Mouse (Mus musculus) lung, adult 2 months (tissue): ENCODE measurements around the gene Hist1h4d.

Source experiments
- CTCF ChIP-seq: fragments of 200-500 bp; IDR thresholded peaks from 2 replicates; pipeline ENCODE4 v1.5.1; 2011; ENCODE audit warnings: mild to moderate bottlenecking, low read length, control low read depth; ENCODE audit not compliant: insufficient read depth
- POLR2A ChIP-seq: fragments of 200-500 bp; IDR thresholded peaks from 2 replicates; pipeline ENCODE4 v1.6.1; 2011; ENCODE audit warnings: low read depth, mild to moderate bottlenecking, control low read depth, low read length, borderline replicate concordance; ENCODE audit errors: extremely low read depth

DNA sequence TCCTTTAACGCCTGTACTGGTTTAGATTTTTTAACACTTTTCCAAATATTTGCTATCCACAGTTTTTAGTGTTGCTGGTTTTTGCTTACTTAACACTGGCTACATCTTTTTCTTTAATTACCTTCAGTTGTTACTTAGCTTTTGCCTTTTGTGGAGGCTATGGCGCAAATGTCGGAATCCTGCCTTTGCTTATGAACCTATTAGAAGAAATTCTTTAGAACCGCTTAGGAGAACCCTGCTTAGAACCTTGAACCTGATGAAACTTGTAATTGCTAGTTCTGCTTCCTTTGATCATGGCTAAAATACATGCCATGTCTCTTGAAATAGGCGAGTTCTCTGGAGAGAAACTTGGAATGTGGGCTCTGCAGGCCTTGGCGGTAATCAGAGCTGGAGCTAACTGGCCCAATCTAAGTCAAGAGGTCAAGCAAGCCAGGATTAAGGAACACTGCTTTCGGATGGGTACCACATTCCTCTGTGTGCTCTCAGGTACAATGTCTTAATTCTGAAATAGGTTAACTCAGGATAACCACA is 5.0 kb upstream of the Hist1h4d start:
- TF ChIP-seq POLR2A (no peak), CTCF (no peak)
